Mouse (Mus musculus): Measurements from ENCODE around the gene Kmt2e.

DNA sequence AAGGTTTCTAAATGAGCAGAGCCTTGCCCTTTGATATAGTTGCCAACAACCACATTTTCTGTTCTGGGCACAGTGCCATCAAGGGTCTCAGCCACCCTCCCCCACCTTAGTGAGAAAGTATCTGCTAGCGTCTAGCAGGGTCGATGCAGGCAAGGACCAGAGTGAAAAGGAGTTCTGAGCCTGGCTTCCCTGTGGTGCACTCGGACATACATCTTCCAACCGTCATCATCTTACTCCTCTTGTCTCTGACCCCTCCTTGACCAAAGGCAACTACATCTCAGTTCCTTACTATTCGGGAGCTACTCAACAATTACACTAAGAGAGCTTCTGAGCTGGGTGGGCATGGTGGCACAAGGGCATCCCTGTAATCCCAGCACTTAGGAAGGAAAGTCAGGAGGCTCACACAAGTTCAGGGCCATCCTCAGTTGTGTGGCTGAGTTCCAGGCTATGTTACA lies 48.5 kb upstream of the Kmt2e start:
- TF ChIP-seq TCF12 (IDR thresholded peaks at IDR 0.05; ENCODE audit: low read depth, low read length): 0 out of 2 replicates have a peak, but pooled peaks have one; percentile 19
- TF ChIP-seq CTCF (conservative IDR thresholded peaks at IDR 0.05 in 1 of 2, IDR thresholded peaks at IDR 0.05 in 1 of 2; ENCODE audit: low read depth in 2 of 2, low read length in 2 of 2): no peak
- TF ChIP-seq POLR2A (IDR thresholded peaks at IDR 0.05; ENCODE audit: low read depth, low read length): no peak

All from CH12.LX (cell line).